Mouse (Mus musculus): ENCODE data around the gene Tnp1. TPM values are rescaled to one million over a fixed set of nuclear protein-coding genes. Genes with fewer than 3 reads are reported as not detected.

Gene Tnp1
- polyA plus RNA-seq, 1 experiment from 2014 or later = not detected

DNA sequence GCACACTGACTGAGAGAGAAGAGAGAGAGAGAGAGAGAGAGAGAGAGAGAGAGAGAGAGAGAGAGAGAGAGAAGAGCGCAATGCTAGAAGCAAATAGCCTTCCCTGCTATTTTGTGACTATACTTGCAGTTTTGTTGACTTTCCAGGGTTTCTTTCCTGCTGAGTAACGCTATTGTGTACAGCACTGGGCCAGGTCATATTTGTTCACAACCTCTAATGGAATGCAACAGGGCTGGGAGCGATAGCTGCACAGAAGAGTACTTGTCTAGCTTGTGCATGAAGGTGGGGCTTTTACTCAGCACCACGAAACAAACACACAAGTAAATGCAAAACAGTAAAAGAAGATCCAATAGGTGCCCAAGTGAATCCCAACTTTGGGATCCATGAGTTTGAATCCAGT is 11.7 kb upstream of the Tnp1 start:
- Histone ChIP-seq H3K4me3 (replicated peaks; ENCODE audit: low read length) (no peak overlapping the region), H3K36me3 (ENCODE audit: control insufficient read depth, insufficient read depth, low read length) (no peaks in the 10 kb centered on the region), H3K9ac (ENCODE audit: low read length) (no peak overlapping the region), H3K27me3 (ENCODE audit: control insufficient read depth, insufficient read depth, low read length) (no peaks in the 10 kb centered on the region), H3K4me2 (ENCODE audit: low read depth, low read length) (no peak overlapping the region), H3K9me3 (replicated peaks; ENCODE audit: control insufficient read depth, low read length) (no peaks in the 10 kb centered on the region), H3K4me1 (ENCODE audit: control insufficient read depth, insufficient read depth, low read length) (no peaks in the 10 kb centered on the region; the same call in 1 of the 2 replicates), H3K27ac (ENCODE audit: low read length) (peak overlapping the region; percentile 72)
- WGBS = 67% methylated on average over 4 of the region's 4 CpGs
- ATAC-seq (ENCODE audit: insufficient read depth, low FRiP score) = peak; percentile 88; the same call in 1 of the 2 replicates

DNA sequence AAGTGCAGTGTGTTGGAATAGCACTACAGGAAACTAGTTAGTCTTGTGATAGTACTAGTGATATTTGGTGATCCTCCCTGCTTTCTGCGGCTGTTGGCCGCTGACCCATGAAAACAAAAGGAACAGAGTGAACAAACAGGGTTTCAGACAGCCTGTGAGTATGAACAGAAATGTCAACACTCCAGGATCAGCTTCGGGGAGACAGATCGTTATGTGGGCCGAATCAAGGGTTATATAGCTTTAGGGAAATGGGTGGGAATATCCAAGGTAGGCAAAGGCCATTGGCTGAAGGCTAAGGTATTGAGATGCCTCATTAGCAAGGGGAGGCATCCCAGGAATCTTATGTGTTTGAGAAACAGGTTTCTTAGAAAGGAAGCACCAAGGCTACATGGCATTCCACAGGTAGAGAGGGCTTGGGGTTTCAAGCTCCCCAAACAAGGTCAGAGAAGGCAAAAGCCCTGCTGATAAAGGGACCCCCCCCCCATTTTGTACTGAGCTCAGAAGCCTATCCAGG is 11.1 kb upstream of the Tnp1 start:
- H3K4me3 ChIP-seq (replicated peaks; ENCODE audit: low read length) = no peak overlapping the region
- no peak overlapping the region for H3K9ac ChIP-seq (ENCODE audit: low read length)
- H3K9me3 ChIP-seq (replicated peaks; ENCODE audit: control insufficient read depth, low read length) = no peaks in the 10 kb centered on the region
- H3K4me1 ChIP-seq (ENCODE audit: control insufficient read depth, insufficient read depth, low read length) = no peaks in the 10 kb centered on the region; the same call in 1 of the 2 replicates
- H3K36me3 ChIP-seq (ENCODE audit: control insufficient read depth, insufficient read depth, low read length) = no peaks in the 10 kb centered on the region
- H3K27ac ChIP-seq (ENCODE audit: low read length) = peak overlapping the region; percentile 72
- no peaks in the 10 kb centered on the region for H3K27me3 ChIP-seq (ENCODE audit: control insufficient read depth, insufficient read depth, low read length)
- ATAC-seq (ENCODE audit: insufficient read depth, low FRiP score) = no peak; the same call in 1 of the 2 replicates
- 62% methylated on average over 5 of the region's 5 CpGs for WGBS
- H3K4me2 ChIP-seq (ENCODE audit: low read depth, low read length) = no peak overlapping the region

DNA sequence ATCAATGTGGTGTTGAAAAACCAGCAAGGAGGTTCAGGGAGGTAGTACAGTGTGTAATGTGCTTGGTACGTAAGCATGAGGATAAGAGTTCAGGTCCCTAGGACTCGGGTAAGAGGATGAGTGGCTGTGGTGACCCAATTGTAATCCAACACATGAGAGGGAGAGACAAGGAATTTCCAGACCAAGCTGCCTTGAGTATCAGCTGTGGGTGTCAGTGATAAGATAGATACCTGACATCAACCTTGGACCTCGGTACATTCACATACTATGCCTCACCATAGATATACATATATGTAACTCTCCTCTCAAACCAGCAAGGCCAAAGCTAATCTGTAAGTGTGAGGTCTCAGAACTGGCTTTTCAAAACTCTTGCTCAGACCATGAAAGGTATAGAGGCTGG is 10.4 kb upstream of the Tnp1 start:
- H3K4me1 ChIP-seq (ENCODE audit: control insufficient read depth, insufficient read depth, low read length) = no peaks in the 10 kb centered on the region; the same call in 1 of the 2 replicates
- no peak overlapping the region for H3K4me2 ChIP-seq (ENCODE audit: low read depth, low read length)
- no peak overlapping the region for H3K27ac ChIP-seq (ENCODE audit: low read length)
- ATAC-seq (ENCODE audit: insufficient read depth, low FRiP score) = no peak
- H3K36me3 ChIP-seq (ENCODE audit: control insufficient read depth, insufficient read depth, low read length) = no peaks in the 10 kb centered on the region
- H3K9me3 ChIP-seq (replicated peaks; ENCODE audit: control insufficient read depth, low read length) = no peaks in the 10 kb centered on the region
- 86% methylated on average over 3 of the region's 3 CpGs for WGBS
- no peak overlapping the region for H3K4me3 ChIP-seq (replicated peaks; ENCODE audit: low read length)
- no peak overlapping the region for H3K9ac ChIP-seq (ENCODE audit: low read length)
- H3K27me3 ChIP-seq (ENCODE audit: control insufficient read depth, insufficient read depth, low read length) = no peaks in the 10 kb centered on the region

DNA sequence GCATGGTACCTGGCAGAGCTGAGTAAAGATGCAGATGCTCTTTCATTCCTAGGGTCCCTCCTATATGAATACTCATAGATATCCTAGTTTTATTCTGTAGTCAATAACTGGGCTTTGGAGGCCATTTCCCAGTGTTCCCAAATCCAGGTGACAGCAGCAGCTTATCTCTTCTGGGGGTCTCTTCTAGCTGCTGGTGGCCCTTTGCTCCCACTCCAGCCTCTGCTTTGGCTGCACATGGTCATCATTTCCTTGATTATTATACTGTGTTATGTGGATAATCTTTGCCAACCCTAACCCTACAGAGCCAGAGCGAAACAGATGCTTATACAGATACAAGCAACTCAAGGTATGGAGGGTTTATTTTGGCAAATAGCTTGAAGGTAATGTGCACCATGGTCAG is 8.9 kb downstream of the Tnp1 start:
- Histone ChIP-seq H3K4me1 (ENCODE audit: control insufficient read depth, insufficient read depth, low read length) (no peaks in the 10 kb centered on the region), H3K27me3 (ENCODE audit: control insufficient read depth, insufficient read depth, low read length) (no peaks in the 10 kb centered on the region), H3K27ac (ENCODE audit: low read length) (no peak overlapping the region), H3K4me2 (ENCODE audit: low read depth, low read length) (no peak overlapping the region), H3K36me3 (ENCODE audit: control insufficient read depth, insufficient read depth, low read length) (no peaks in the 10 kb centered on the region), H3K4me3 (replicated peaks; ENCODE audit: low read length) (no peak overlapping the region), H3K9ac (ENCODE audit: low read length) (no peak overlapping the region), H3K9me3 (replicated peaks; ENCODE audit: control insufficient read depth, low read length) (no peaks in the 10 kb centered on the region)
- ATAC-seq (ENCODE audit: insufficient read depth, low FRiP score) = no peak
- 96% methylated on average over 1 of the region's 1 CpGs for WGBS

DNA sequence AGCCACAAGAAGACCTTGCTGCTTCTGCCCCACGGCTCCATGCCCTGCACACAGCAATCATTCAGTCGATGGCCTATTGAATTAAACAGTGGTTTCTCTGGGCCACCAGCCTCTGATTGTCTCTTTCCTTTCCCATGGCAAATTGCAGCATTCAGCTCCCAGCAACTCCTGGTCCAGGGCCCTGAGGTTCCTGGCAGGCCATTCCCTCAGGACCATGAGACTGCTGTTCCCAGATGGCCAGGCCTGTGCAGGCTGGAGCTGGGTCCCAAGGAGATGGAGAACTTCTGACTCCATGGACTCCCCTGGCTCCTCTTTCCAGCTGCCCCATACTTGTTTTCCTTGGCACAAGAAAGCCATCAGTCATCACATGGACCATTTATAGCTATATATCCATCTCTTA is 10.8 kb downstream of the Tnp1 start:
- Histone ChIP-seq H3K4me2 (ENCODE audit: low read depth, low read length) (no peak overlapping the region), H3K9me3 (replicated peaks; ENCODE audit: control insufficient read depth, low read length) (no peaks in the 10 kb centered on the region), H3K27me3 (ENCODE audit: control insufficient read depth, insufficient read depth, low read length) (no peaks in the 10 kb centered on the region), H3K27ac (ENCODE audit: low read length) (no peak overlapping the region), H3K36me3 (ENCODE audit: control insufficient read depth, insufficient read depth, low read length) (no peaks in the 10 kb centered on the region), H3K4me1 (ENCODE audit: control insufficient read depth, insufficient read depth, low read length) (no peaks in the 10 kb centered on the region), H3K9ac (ENCODE audit: low read length) (no peak overlapping the region), H3K4me3 (replicated peaks; ENCODE audit: low read length) (no peak overlapping the region)
- no peak for ATAC-seq (ENCODE audit: insufficient read depth, low FRiP score)
- WGBS = 86% methylated on average over 2 of the region's 2 CpGs

DNA sequence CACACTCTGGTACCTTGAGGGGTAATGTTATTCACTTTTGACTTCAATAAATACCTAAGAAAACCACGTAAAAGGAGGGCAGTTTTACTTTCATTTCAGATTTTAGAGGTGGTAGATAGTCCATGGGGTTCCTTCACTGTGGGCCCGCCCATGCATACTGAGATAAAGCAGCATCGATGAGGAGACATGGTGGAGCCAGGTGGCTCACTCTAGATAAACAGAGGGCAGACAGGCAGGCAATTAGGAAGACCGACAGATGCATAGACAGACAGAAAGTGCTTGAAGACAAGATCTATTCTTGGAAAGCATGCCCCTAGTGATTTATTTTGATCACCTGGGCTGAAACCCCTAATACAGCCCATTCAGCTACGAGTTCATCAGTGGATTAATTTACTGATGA is 13.1 kb downstream of the Tnp1 start:
- Histone ChIP-seq H3K4me2 (ENCODE audit: low read depth, low read length) (no peak overlapping the region), H3K27me3 (ENCODE audit: control insufficient read depth, insufficient read depth, low read length) (no peaks in the 10 kb centered on the region), H3K9ac (ENCODE audit: low read length) (no peak overlapping the region), H3K36me3 (ENCODE audit: control insufficient read depth, insufficient read depth, low read length) (no peaks in the 10 kb centered on the region), H3K27ac (ENCODE audit: low read length) (no peak overlapping the region), H3K9me3 (replicated peaks; ENCODE audit: control insufficient read depth, low read length) (no peaks in the 10 kb centered on the region), H3K4me3 (replicated peaks; ENCODE audit: low read length) (no peak overlapping the region), H3K4me1 (ENCODE audit: control insufficient read depth, insufficient read depth, low read length) (no peaks in the 10 kb centered on the region)
- WGBS = 49% methylated on average over 5 of the region's 5 CpGs
- ATAC-seq (ENCODE audit: insufficient read depth, low FRiP score) = no peak

DNA sequence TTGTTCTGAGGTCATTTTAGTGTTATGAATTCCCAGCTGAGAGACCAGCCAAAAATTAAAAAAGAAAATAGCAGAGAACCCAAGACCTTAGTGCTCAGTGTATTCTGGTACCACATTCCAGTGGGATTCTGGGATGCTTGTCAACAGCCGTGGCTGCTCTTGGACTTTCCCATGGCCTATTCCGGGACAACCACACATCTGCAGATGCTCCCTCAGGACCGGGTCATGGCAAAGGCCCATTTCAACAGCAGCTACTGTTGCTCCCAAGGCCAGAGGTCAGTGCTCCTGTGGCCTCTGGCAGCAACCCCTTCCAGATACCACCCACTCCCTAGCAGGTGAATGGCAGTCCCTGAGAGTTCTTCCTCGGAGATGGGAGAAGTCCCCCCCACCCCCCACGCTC is 13.7 kb downstream of the Tnp1 start:
- no peak overlapping the region for H3K9ac ChIP-seq (ENCODE audit: low read length)
- no peak overlapping the region for H3K4me3 ChIP-seq (replicated peaks; ENCODE audit: low read length)

DNA sequence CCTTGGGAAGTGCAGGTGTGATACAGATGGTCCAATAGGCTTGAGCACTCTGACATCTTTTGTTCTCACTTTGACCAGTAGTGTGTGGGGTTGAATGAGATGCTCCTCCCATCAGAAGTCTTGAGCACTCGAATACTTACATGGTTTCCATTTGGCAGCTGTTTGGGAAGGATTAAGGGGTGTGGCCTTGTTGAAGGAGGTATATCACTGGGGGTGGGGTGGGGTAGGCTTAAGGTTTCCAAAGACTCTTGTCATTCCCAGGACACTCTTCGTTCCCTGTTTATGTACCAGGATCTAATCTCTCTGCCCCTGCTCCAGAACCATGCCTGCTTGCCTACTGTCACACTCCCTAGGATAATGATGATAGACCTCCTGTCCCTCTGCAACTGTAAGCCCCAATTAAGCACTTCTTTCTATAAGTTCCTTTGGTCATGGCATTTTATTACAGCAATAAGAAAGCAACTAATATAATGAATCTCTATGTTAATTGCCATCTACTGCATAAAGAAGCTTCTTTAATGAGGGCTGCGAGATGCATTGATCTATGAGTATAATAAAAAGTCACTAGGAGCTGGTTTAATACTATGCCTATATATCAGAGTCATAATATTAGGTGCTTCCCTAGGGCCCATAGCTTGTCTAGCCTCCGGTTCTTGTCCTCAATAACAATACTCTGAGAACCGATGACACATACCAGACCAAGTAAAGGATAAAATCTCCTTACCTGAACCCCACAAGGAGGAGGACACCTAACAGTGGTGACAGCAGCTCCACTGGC is 20.8 kb downstream of the Tnp1 start:
- no peak overlapping the region for H3K4me2 ChIP-seq (ENCODE audit: low read depth, low read length)
- no peak for ATAC-seq (ENCODE audit: insufficient read depth, low FRiP score)

More for the DNA sequence above, 13.7 kb downstream of the Tnp1 start:
- ATAC-seq (ENCODE audit: insufficient read depth, low FRiP score) = no peak
- Histone ChIP-seq H3K36me3 (ENCODE audit: control insufficient read depth, insufficient read depth, low read length) (no peaks in the 10 kb centered on the region), H3K4me2 (ENCODE audit: low read depth, low read length) (no peak overlapping the region), H3K27me3 (ENCODE audit: control insufficient read depth, insufficient read depth, low read length) (no peaks in the 10 kb centered on the region), H3K27ac (ENCODE audit: low read length) (no peak overlapping the region), H3K9me3 (replicated peaks; ENCODE audit: control insufficient read depth, low read length) (no peaks in the 10 kb centered on the region), H3K4me1 (ENCODE audit: control insufficient read depth, insufficient read depth, low read length) (no peaks in the 10 kb centered on the region)
- WGBS = 71% methylated on average over 5 of the region's 5 CpGs

DNA sequence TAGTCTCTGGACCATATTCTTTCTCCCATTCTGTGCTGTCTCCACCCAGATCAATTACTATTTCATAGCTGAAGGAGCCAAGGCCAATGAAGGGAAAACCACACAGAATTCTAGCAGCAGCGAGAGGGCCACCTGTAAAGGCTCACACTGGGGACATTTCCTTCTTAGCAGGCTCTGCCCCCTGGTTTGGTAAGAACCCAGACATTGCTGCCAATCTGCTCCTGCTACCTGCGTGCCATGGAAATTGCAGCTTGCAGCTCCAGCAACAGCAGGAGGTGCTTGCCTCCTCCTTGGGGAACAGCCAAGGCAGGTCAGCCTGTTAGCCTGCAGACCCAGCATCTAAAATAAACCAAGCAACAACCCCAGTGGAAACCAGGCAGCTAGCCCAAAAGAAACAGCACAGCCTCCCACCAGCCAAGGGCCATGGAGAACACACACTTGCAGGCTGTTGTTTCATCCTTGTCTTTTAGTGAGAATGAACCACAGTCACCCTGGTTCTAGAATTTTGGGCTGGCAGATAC is 22.7 kb downstream of the Tnp1 start:
- H3K4me2 ChIP-seq (ENCODE audit: low read depth, low read length) = no peak overlapping the region
- WGBS = 59% methylated on average over 2 of the region's 2 CpGs
- no peak for ATAC-seq (ENCODE audit: insufficient read depth, low FRiP score)

More for the DNA sequence above, 20.8 kb downstream of the Tnp1 start:
- H3K27me3 ChIP-seq (ENCODE audit: control insufficient read depth, insufficient read depth, low read length) = no peaks in the 10 kb centered on the region
- no peaks in the 10 kb centered on the region for H3K9me3 ChIP-seq (replicated peaks; ENCODE audit: control insufficient read depth, low read length)
- H3K36me3 ChIP-seq (ENCODE audit: control insufficient read depth, insufficient read depth, low read length) = no peaks in the 10 kb centered on the region
- H3K4me1 ChIP-seq (ENCODE audit: control insufficient read depth, insufficient read depth, low read length) = 0 out of 2 replicates have a peak, but pooled peaks cover 3% of the 10 kb centered on the region
- H3K27ac ChIP-seq (ENCODE audit: low read length) = no peak overlapping the region
- H3K4me3 ChIP-seq (replicated peaks; ENCODE audit: low read length) = no peak overlapping the region
- WGBS = 88% methylated on average over 5 of the region's 5 CpGs
- no peak overlapping the region for H3K9ac ChIP-seq (ENCODE audit: low read length)

More for the DNA sequence above, 22.7 kb downstream of the Tnp1 start:
- no peaks in the 10 kb centered on the region for H3K27me3 ChIP-seq (ENCODE audit: control insufficient read depth, insufficient read depth, low read length)
- no peak overlapping the region for H3K27ac ChIP-seq (ENCODE audit: low read length)
- H3K4me3 ChIP-seq (replicated peaks; ENCODE audit: low read length) = no peak overlapping the region
- H3K36me3 ChIP-seq (ENCODE audit: control insufficient read depth, insufficient read depth, low read length) = no peaks in the 10 kb centered on the region
- H3K4me1 ChIP-seq (ENCODE audit: control insufficient read depth, insufficient read depth, low read length) = 0 out of 2 replicates have a peak, but pooled peaks cover 3% of the 10 kb centered on the region
- H3K9me3 ChIP-seq (replicated peaks; ENCODE audit: control insufficient read depth, low read length) = no peaks in the 10 kb centered on the region
- no peak overlapping the region for H3K9ac ChIP-seq (ENCODE audit: low read length)
